Comparison of ENCODE assay signal across 8 mouse cellular contexts in genomic region chr16:16302369-16303137, GRCm38 (mm10). TPM values are rescaled to one million over a fixed set of nuclear protein-coding genes. Genes with fewer than 3 reads are reported as not detected.
DNase-seq lines count a peak whose midpoint lies in the region; ATAC-seq and TF ChIP-seq lines count a peak whose summit lies in the region.

Gene Yars2 (plus strand): TSS chr16:16302965.

- H3K4me2 ChIP-seq in hindbrain, embryonic 14.5 days (replicated peaks), result peak within 1 kb of the TSS; percentile 81

- ATAC-seq in Patski, result peak; percentile 92
- ATAC-seq in hindbrain, embryonic 14.5 days (ENCODE audit: low FRiP score), result peak; percentile 99

- in situ Hi-C loops in Patski (cut with MboI; ENCODE audit: low pct_unique_long_range_greater_than_20kb), result loop anchor here (5.0 kb wide), 1 partner anchor 100 kb away; no protein-coding TSS in a partner anchor

- peak within 1 kb of the TSS; percentile 85 for H3K4me3 ChIP-seq in hindbrain, embryonic 14.5 days (replicated peaks; ENCODE audit: low read length)

- peak within 1 kb of the TSS; percentile 93 for H3K27ac ChIP-seq in hindbrain, embryonic 14.5 days

- H3K27me3 ChIP-seq in Patski, result peaks cover 16% of the 10 kb centered on the region
- H3K27me3 ChIP-seq in hindbrain, embryonic 14.5 days (ENCODE audit: control insufficient read depth, insufficient read depth, low read length), result no peaks in the 10 kb centered on the region

- peak within 1 kb of the TSS; percentile 77 for H3K9ac ChIP-seq in hindbrain, embryonic 14.5 days

- CTCF ChIA-PET in Patski (lab: Charles Lee), result no interaction called here

- H3K36me3 ChIP-seq in hindbrain, embryonic 14.5 days (replicated peaks; ENCODE audit: control insufficient read depth, insufficient read depth), result peaks cover 17% of the 10 kb centered on the region

- DNase-seq in Patski (ENCODE audit: low read depth, low spot score), result peak; percentile 73
- peak; percentile 93 to 95 for DNase-seq in cerebellum, postnatal 14 days
- peak; percentile 87 to 90 for DNase-seq in frontal cortex, postnatal 25 days (ENCODE audit: low spot score in 2 of 2)
- peak; percentile 91 for DNase-seq in hindbrain, embryonic 14.5 days (ENCODE audit: low spot score)
- DNase-seq in layer of hippocampus, postnatal 36 days, result peak; percentile 92 to 93
- peak; percentile 94 for DNase-seq in lung, postnatal 36 days
- peak; percentile 95 for DNase-seq in retina, postnatal 1 day
- DNase-seq in urinary bladder, adult 18-20 months (ENCODE audit: low spot score in 2 of 2), result peak; percentile 86 to 91

- peaks cover 15% of the 10 kb centered on the region for H3K4me1 ChIP-seq in hindbrain, embryonic 14.5 days (replicated peaks; ENCODE audit: control insufficient read depth, insufficient read depth, low read length)

- TF ChIP-seq CTCF in Patski (IDR thresholded peaks at IDR 0.05), result peak; percentile 89

- POLR2A ChIA-PET in Patski (lab: Charles Lee), result interaction anchor here (1.1 to 1.3 kb wide), 2 partner anchors 90 to 414 kb away, joined by 3 read pairs; no protein-coding TSS in a partner anchor

- no peaks in the 10 kb centered on the region for H3K9me3 ChIP-seq in hindbrain, embryonic 14.5 days (ENCODE audit: control insufficient read depth, low read length)

- WGBS in hindbrain, embryonic 14.5 days, result under 1% methylated on average over 50 of the region's 50 CpGs

RNA-seq across cellular contexts. Expression of gene Yars2, which starts in this region (rescaled TPM):
- polyA plus RNA-seq in Patski (2021), result 31.5 TPM
- polyA plus RNA-seq in hindbrain, embryonic 14.5 days (2014; fragmentation: Nextera tagmentation; extraction: Ambion mirVana), result 31.1 and 31.3 TPM in 2 replicates
- 10 to 100 TPM; 21.7 to 25.1 TPM for total RNA-seq in layer of hippocampus, postnatal 36 days (2021)

Comparison
In these comparisons a context has a peak if more than half of its experiments do, and no peak if none do; other contexts are left out.
1. Peak in every context shown above with its lines: DNase-seq, ATAC-seq, H3K4me3 ChIP-seq and H3K27ac ChIP-seq.